Mouse (Mus musculus): ENCODE measurements around the gene Nwd1.

- TF ChIP-seq CTCF (IDR thresholded peaks at IDR 0.05; ENCODE audit: low read depth, low read length) (no peak), POLR2A (IDR thresholded peaks at IDR 0.05; ENCODE audit: extremely low read depth, insufficient read depth, low read length) (no peak)
Observed at GRCm38 (mm10) chr8:72682051-72682687, 35.7 kb downstream of the Nwd1 start.
